Mouse (Mus musculus) CD4-positive helper T cell, adult 2 months (primary cell): ENCODE measurements around the gene Gprin1.
"Not testable (repeated sequence)": the region's sequence is repeated elsewhere in the genome, so short reads cannot be mapped to it uniquely, and the experiment has no call there.

Experiments used
- DNase-seq: peaks from one replicate; pipeline ENCODE4 v3.0.0-alpha.2; 2012; ENCODE audit warnings: low read depth, missing footprints, low spot score

The Gprin1 gene

DNA sequence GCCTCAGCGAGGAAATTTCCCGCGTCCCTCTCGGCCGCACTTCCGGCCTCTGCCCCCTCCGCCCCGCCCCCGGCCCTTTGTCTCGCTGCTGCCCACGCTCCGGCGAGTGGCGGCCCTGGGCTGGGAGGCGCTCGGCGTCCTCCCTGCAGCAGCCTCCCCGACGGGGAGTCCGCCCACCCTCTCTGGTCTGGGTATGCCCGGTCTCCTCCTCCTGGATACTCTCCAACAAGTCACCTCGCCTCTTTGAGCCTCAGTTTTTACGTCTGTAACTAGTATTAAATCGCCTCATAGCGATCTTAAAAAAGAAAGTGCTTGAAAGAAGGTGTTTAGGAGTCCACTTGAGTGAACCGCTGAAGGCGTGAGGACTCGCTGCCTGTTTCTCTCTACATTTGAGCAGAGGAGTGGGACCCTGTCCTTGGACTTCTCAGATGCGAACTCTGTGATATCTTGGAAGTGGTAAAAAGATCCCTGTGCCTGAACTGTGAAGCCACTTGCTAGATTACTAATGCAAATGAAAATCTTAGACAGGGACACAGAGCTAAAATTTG lies at the start of gene Gprin1:
Gene Gprin1, minus strand, starts transcription at position 11 of the 548 bp plus-strand sequence.
- DNase-seq: no peak

DNA sequence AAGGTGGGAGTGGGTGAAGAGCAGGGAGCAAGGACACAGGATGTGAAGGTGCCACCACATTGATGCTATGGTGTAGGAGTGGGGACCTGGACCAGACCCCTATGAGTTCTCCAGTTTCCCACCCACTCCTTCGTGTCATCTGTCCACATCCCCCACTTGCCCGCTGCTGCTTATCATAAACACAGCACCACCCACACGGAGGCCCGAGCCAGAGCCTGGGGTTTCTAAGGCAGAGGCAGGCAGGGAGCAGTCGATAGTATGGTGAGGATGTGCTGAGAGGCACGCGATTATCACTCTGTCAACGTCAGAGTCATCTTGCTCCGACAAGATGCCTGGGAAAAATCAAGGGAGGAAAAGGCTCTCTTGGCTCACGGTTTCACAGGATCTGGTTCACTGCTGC lies 49.1 kb upstream of the Gprin1 start:
- no peak for DNase-seq

DNA sequence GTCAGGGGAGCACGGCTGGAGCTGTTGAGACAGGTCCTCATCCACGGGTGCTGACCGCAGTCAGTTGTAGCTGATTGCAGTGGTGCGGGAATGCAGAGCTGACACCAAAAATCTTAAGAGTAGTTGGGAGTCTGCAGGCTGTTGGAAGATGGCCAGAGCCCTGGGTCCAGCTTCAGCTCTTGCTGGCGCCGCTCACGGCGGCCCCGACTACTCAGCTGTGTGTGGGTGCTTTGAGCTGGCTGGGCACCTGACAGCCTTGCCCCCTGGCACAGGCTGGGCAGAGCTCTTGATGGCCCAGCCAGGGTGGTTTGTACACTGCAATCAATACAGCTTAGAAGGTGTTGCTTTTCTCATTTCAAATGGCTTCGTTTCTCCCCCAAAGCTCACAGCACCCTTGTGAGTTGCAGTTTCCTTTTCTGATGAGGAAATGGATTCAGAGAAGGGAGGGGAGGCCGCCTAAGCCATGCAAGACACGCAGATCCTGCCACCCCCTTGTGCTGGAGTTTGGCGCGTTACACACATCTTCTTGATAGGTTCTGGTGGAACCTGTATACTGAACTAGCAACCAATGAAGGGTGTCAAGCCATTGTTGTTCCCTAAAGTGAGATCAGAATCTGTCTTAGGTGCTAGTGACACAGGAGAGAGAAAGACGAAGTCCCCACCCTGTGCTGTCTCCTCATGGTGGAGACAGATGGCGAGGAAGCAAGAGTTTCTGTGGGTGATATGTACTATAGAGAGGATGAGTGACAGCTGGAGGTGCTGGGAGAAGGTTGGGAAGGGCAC lies 48.4 kb upstream of the Gprin1 start:
- DNase-seq: no peak

DNA sequence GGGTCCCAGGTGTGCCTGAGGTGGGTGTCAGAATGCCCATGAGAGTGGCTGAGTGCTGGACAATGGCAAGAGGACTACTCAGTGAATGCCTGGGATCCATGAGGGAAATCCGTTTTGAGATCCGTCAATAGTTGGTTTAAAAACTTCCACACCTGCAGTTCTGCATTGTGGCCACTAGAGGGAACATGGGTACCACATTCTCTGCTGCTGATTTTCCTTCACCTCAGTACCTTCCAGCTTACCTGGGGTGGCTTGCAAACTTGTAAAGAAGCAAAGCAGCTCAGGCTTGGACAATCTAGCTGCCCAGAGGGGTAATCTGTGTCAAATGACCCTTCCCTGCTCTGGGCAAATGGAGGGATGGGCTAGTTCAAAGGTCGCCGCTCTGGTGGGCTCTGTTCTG lies 47.7 kb upstream of the Gprin1 start:
- DNase-seq: peak; percentile 46

DNA sequence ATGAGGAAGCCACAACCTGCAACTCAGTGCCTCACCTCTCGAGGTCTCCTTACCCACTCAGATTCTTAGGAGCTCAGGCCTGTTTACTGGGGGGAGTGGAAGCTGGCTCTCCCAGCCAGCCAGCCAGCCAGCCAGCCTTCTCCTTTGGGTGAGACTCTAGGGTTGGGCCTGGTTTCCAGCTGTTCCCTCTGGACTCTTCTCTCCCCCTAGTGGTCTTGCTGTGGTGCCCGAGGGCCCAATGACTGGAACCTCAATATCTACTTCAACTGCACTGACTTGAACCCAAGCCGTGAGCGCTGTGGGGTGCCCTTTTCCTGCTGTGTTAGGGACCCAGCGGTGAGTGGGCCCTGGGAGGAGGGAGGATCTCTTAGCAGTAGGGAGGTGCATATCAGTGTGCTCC lies 45.2 kb upstream of the Gprin1 start:
- no peak for DNase-seq

DNA sequence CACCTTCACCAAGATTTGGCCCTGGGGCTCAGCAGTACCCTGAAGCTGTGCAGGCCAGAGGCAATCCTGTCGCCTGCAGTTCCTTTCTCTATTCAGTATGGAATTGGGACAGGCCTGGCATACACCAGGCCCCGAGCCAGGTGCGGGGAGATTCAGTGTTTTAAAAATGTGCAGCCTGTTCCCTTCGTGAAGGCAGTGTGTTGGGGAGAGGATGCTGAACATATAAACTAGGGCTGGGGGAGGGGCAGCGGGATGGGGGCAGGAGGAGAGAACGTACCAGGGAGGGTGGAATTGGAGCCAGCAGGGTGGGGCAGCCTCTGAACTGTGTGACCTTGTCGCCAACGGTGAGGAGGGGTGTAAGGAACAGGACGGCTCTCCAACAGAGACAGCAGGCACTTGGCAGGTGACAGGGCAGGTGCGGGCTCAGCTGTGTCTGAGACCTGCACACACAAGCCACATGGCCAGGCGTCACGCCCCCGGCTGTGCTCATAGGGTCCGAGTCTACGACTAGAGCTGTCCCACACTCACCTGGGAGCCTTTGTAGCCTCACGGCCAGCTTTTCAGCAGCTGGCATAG lies 44.4 kb upstream of the Gprin1 start:
- no peak for DNase-seq

DNA sequence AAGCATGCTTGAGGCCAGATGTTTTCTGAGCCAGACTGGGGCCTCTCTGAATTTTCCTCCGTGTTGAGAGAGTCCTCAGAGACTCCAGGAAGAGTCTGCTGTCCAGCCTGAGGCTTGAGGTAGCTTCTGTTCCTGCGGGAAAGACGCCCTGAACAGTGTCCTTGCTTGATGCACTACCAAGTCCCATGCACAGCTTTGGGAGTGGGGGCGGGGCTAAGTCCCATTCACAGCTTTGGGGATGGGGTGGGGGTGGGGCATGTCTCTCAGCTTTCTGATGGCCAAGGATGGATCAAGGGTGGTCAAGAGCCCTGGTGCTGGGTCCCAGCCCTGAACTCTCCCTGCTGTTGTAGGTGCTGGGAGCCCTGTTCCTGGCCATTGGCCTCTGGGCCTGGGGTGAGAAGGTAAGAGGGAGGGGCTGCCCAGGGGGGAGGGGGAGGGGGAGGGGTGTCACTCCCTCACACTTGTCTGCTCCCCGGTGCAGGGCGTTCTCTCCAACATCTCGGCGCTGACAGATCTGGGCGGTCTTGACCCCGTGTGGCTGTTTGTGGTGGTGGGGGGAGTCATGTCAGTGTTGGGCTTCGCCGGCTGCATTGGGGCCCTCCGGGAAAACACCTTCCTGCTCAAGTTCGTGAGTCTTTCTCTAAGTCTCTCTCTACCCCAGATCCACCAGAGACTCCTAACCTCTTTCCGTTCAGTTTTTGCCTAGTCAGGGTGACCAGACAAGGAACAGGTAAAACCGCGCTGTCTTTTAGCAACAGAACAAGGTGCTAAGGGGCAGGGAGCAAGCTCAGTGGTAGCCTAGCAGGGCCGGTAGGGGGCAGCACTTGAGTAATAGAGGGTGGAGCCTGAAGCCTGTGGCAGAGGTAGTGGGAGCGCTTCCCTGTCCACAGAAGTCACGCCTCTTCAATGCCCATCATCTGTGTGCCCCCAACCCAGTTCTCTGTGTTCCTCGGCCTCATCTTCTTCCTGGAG lies 42.9 kb upstream of the Gprin1 start:
- DNase-seq: no peak

DNA sequence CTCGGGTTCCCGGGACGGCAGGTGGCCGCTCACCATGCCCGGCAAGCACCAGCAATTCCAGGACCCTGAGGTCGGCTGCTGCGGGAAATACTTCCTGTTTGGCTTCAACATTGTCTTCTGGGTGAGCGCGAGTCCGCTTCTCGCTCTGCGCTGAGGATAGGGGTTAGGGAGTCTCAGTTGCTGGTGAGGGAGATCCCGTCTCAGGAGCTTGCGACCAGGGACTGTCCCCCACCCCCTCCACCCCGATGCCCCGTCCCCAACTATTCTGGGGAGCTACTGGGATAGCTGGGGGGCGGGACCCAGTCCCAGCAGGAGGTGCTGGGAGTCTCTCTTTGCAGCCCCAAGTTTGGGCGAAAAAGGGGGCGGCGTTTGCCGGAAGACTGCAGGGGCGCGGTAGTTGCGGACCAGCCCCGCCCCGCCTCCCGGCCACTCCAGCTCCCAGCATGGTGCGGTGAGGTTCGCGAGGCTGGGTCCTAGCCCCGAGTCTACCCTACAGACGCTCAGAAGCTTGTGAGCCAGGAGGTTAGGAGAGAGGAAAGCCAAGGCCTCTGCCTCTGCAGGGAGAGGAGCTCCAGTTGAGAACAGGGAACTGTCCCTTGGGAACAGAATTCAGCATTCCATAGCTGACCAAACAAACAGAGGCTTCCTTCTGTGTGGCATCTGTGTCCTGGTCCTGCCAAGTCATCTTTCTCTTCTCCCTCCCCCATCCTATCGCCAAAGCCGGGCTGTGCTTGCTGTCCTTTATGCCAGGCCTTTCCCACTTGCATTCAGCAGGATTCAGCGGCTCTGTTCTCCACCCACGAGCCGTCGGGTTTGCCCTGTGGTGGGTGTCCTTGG lies 40.1 kb upstream of the Gprin1 start:
- peak; percentile 46 for DNase-seq

DNA sequence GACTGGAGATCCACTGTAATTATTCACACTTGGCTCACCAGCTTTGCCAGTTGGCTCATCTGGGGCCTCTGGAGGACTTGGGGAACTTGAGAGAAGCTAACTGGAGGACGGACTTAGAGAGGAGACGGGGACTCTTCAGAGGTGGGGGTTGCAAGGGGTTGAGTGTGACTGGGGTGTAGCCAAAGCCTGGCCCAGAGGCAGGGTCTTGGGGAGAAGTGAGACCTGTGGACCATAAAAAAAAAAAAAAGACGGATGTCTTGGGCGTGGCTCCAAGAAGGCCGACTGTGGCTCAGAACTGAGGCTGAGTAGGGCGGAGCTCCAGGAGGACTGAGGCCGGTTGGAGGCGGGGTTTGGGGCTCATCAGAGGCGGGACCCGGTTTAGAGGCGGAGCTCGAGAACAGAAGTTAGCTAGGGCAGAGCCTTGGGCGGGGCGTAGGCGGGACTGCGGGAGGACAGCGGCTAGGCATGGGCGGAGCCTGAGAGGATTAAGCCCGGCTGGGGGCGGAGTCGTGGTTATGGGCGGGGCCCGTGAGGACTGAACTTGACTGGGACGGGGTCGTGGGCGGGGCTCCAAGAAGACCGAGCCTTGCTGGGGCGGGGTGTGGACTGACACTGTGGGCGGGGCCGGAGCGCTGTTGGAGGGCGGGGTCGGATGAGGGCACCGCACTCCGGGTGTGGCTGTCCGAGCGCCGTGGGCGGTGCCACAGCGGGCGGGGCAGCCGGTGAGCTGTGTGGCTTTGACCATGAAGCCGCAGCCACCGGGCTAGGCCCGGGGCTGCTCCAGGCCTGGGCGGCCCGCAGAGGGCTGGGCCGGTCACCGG lies 39.3 kb upstream of the Gprin1 start, which contains the start of gene Tspan17:
Gene Tspan17, plus strand, starts transcription at position 638 of the 821 bp plus-strand sequence.
- DNase-seq: peak; percentile 91

DNA sequence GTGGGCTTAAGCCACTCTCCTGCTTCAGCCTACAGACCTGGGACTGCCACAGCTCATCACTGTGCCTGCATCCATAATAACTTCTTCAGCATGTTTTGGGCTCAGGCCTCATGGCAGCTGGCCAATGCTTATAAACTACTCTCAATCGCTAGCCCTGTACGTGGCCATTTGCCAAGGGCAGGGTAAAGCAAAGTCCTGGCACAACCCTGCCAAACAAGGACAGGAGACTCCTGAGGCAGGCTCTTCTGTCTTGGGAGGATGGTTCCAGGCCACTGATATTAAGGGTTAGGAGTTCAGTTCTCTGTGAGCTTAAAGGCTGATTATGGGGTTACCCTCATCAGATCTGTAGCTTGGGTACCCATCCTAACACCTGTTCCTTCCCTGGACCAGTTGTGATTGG lies 37.9 kb upstream of the Gprin1 start:
- not testable (repeated sequence) for DNase-seq

DNA sequence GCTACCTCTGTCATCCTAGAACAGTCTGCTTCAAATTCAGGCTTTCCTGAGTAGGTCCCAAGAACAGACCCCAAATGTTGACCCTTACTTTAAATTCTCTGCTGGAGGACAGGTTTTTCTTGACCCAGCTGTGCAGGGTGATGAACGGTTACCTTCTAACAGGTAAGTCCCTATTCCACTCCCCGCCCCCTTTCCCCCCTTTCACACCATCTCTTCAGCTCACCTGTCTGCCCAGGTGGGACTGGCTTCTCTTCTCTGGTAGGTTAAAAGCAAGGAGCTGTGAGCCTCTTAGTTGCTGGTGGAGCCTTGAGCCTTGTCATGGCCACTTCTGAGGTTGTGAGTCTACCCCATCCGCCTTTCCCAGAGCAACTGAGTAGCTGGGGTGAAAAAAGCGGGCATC lies 34.0 kb upstream of the Gprin1 start, which contains the start of gene Eif4e1b:
Gene Eif4e1b, plus strand, starts transcription at position 301 of the 400 bp plus-strand sequence.
- DNase-seq: no peak

DNA sequence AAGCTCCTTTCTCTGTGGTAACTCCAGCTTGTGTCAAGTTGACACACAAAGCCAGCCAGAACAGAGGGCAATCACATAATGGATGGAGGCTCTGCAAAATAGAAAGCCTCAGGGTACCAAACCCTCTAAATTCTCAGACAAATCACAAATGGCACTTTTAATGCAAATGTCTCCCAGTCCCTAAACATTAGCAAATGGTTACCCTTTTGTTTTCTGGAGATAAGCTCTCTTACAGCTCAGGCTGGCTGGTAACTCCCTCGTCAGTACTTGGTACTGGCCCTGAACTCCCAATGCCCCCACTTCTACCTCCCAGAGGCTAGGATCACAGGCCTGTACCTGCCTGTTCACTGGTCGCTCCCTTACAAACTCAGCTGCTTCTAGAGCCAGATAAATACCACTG lies 33.6 kb upstream of the Gprin1 start:
- no peak for DNase-seq

DNA sequence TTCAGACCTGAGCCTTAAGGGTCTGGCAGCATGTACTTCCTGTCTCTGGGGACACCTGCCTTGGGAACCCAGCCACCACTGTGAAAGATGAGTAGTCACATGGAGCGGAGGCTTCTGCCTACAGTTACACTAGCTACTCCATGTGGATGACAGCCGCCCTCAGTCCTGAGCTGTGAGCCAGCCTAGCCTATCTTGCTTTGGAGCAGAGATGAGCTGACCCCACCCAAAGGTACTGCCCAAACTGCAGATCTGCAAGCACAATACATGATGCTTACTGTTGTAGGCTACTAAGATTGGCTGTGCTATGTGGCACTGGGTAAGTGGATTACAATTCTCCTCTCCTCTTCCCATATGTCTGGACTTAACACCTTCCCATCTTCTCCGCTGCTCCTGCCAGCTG lies 31.4 kb upstream of the Gprin1 start:
- no peak for DNase-seq

DNA sequence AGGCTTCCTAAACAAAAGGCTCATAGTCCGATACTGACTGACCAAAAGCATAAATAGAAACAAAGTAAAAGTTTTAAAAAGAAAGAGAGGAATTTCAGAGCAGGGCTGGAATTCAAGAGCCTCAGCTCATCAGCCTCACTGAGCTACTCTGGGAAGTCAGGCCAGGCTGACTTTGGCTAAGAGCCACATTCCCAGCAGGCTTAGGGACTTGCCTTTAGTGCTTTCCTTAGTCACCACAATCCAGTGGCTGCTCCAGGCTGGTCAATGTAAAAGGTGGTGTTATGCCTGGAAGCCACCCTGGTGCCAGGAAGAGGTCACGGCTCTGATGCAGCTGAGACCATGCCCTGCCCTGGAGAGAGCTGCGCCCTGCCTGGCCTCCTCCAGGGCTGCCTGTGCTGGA lies 30.9 kb upstream of the Gprin1 start:
- DNase-seq: no peak

DNA sequence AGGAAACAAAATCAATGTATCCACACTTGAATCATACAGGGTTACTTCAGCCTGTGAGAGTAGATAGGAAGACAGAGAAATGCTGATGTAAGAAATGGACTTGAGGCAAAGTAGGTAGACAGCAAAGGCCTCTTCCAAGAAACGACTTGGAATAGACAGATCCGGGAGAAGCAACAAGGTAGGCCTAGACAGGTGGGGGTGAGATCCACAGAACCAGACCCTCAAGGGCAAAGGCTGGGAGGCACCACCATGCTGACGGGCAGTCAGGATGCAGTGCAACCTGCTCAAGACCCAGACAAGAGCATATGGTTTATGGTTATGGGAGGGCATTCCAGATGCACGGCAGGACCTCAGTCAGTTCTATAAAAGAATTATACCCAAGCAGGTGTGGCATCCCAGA lies 17.3 kb upstream of the Gprin1 start:
- DNase-seq: no peak

DNA sequence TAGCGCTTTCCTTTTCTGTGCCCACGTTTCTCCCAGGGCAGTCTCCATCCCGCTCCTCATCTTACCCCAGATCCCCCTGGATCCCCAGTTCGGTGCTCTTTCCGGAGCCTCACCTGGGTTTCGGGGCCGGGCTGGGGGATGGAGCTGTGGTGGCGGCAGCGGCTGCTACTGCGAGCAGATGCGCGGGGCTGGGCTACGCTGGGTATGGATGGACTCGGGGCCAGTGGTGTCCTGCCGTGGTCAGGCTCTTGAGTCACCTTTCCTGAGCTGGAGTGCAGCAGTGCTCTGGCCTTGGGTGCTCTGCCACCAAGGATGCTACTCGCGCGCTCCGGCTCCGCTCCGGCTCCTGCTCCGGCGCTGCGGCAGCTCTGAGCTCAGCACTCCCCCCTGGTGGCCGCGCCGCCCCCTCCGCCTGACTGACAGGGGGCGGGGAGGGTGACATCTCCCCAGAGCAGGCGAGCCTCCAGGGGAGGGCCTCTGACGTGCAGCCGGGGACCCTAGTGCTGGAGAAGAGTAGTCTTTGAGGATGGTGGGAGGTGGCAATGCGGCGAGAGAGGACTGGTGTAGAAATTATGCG lies 16.6 kb upstream of the Gprin1 start, which contains the start of gene Sncb:
Gene Sncb, minus strand, starts transcription at position 404 of the 577 bp plus-strand sequence.
- DNase-seq: peak; percentile 74

DNA sequence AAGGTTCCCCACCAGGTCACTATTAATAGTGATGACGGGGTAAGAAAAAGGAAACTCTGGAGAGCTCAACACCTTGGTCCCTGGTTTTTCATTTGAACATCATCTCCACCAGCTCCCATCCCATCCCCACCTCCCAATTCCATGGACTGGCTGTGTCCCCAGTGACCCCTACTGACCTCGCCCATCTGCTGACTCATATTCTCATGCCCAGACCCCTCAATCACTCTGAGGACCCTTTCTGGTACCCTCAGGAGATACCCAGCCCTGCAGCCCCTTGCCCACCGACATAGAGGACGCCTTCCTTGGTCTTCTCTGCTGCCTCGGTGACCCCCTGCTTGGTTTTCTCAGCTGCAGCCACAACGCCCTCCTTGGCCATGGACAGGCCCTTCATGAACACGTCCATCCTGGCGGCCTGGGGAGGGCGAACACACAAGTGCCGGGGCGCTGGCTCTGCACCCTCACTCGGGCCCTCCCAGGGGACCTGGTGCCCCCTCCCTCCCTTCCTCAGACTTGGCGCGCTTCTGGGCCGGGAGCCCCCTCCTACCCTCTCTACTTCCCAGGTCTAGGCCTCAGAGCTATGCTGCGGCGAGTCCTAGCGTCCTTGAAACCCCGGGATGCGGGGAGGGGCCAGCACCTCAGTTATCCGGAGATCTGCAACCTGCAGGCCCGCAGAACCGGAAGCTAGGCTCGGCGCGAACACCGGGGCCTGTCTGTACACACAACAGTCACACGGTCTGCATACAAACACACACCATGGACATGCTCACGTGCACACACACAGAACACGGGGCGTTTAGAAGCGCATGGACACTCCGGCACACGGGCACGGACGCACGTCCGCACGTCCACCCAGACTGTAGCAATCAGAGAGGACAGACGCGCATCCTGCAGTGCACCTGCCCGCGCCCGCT lies 15.9 kb upstream of the Gprin1 start:
- peak; percentile 33 for DNase-seq

DNA sequence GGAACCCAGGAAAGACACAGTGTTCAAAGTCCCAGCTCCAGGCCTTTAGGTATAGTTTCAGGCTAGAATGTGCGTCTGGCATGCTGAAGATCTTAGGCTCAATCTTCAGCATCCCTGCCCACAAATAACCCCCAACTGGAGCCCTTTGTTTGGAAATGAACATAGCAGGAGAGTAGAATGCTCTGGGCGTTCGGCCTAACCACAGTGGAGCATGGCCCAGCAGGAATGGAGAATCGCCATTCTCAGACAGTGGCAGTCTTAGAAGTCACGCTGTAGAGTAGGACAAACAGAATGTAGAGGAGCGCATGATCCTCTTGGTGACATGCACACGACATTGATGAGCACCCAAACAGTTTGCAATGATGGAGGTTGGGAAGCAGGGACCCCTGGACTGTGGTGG lies 11.2 kb upstream of the Gprin1 start:
- no peak for DNase-seq
